Mouse (Mus musculus) heart, embryonic 14.5 days (tissue): ENCODE data around the gene Pacs2. TPM values are rescaled to one million over a fixed set of nuclear protein-coding genes. Genes with fewer than 3 reads are reported as not detected.
A peak's percentile ranks its signal among the peaks of the same experiment; 100 is the strongest.

Experiments
- ATAC-seq: fragments of 200-750 bp; cut with Nextera tagmentation; 2 replicates; pipeline ENCODE4 v1.8.0; 2017; ENCODE audit warnings: low read depth, moderate TSS enrichment; ENCODE audit not compliant: insufficient number of reproducible peaks, insufficient read depth, low FRiP score
- H3K27ac ChIP-seq, 2 experiments: fragments of 200-500 bp in 1 of 2; fragments of 300-500 bp in 1 of 2; sonication (generic) in 1 of 2; replicated peaks in 1 of 2; 2 replicates each; pipeline ENCODE4 v1.5.1; 2012 to 2014; ENCODE audit warnings: low read depth in 2 of 2, low read length in 2 of 2, control low read depth in 1 of 2, mild to moderate bottlenecking in 1 of 2, mixed read lengths in 1 of 2; ENCODE audit not compliant: control insufficient read depth in 1 of 2, insufficient read depth in 1 of 2
- H3K27me3 ChIP-seq: fragments of 300-500 bp; sonication (generic); 2 replicates; pipeline ENCODE4 v1.6.1; 2014; ENCODE audit warnings: mild to moderate bottlenecking, low read length, control low read depth; ENCODE audit not compliant: control insufficient read depth, insufficient read depth
- H3K36me3 ChIP-seq: fragments of 300-500 bp; sonication (generic); 2 replicates; pipeline ENCODE4 v1.6.1; 2014; ENCODE audit warnings: mild to moderate bottlenecking, control low read depth, low read length, mixed read lengths; ENCODE audit not compliant: control insufficient read depth, insufficient read depth
- H3K4me1 ChIP-seq, 2 experiments: fragments of 200-500 bp in 1 of 2; fragments of 300-500 bp in 1 of 2; sonication (generic) in 1 of 2; 2 replicates each; pipeline ENCODE4 v1.6.1; 2012 to 2014; ENCODE audit warnings: low read length in 2 of 2, control low read depth in 1 of 2, mixed read lengths in 1 of 2; ENCODE audit not compliant: control insufficient read depth in 2 of 2, insufficient read depth in 2 of 2
- H3K4me2 ChIP-seq: fragments of 300-500 bp; sonication (generic); 2 replicates; pipeline ENCODE4 v1.6.1; 2014; ENCODE audit warnings: mild to moderate bottlenecking, low read length
- H3K4me3 ChIP-seq, 2 experiments: fragments of 200-500 bp in 1 of 2; fragments of 300-500 bp in 1 of 2; sonication (generic) in 1 of 2; 2 replicates each; pipeline ENCODE4 v1.5.1; 2012 to 2014; ENCODE audit warnings: low read length in 2 of 2, mild to moderate bottlenecking in 2 of 2, control low read depth in 1 of 2, low read depth in 1 of 2, moderate library complexity in 1 of 2; ENCODE audit not compliant: control insufficient read depth in 1 of 2, insufficient read depth in 1 of 2
- H3K9ac ChIP-seq: fragments of 300-500 bp; sonication (generic); 2 replicates; pipeline ENCODE4 v1.6.1; 2014; ENCODE audit warnings: mild to moderate bottlenecking, low read length
- H3K9me3 ChIP-seq: fragments of 300-500 bp; sonication (generic); 2 replicates; pipeline ENCODE4 v1.6.1; 2016; ENCODE audit warnings: low read length, control low read depth; ENCODE audit not compliant: control insufficient read depth
- WGBS: fragments of 180-500 bp; shearing (Covaris S2); extraction: QIAGEN DNeasy Blood & Tissue Kit; methylation state at CpG from one replicate; pipeline ENCODE4 v1.1.7; 2014; 5-methylcytosine and 5-hydroxymethylcytosine counted together
- polyA plus RNA-seq: library from polyadenylated mRNA; unstranded; fragments of >200 nt; fragmentation: Nextera tagmentation; extraction: Ambion mirVana; gene quantifications from 2 replicates; pipeline ENCODE4 v1.2.1, GENCODE M21; 2014

The Pacs2 gene
- polyA plus RNA-seq, 1 experiment from 2014 or later = 7.6 TPM

GRCm38 (mm10) chr12:113097040-113097439 is 82.7 kb downstream of the Pacs2 start:
- Histone ChIP-seq H3K27me3 (no peaks in the 10 kb centered on the region), H3K9ac (no peak overlapping the region), H3K4me3 (no peak overlapping the region), H3K4me1 (peaks cover 26 to 32% of the 10 kb centered on the region in 2 experiments), H3K4me2 (no peak overlapping the region), H3K27ac (no peak overlapping the region), H3K36me3 (no peaks in the 10 kb centered on the region), H3K9me3 (no peaks in the 10 kb centered on the region)
- 71% methylated on average over 5 of the region's 5 CpGs for WGBS
- no peak for ATAC-seq

DNA sequence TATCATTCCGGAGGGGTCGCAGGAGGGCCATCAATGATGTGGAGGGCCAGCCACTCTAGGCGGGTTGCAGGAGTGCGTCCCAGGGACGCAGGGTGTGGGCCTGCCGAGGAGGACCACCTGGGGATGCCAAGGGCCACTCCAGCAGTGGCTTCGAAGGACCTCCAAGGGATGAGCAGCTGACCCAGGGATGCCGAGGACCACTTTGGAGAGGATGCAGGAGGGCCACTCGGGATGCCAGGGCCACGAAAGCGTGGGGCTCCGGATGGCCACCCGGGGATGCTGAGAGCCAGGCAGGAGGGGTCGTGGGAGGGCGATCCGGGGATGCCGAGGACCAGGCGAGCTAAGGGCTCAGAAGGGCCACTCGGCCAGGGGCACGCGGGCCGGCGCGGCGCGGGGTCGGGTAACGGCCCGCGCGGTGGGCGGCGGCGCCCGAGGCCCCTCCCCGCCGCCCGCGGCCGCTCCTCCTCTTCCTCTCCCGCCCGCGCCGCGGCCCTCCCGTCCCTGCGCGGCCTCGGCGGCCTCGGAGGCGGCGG is 83.5 kb downstream of the Pacs2 start, which contains the start of gene Mta1:
TSS of gene Mta1 (plus strand) at position 530 of the 533 bp plus-strand sequence.
- ATAC-seq = peak; percentile 37; the same call in 1 of the 2 replicates
- H3K9me3 ChIP-seq = no peaks in the 10 kb centered on the region
- H3K4me3 ChIP-seq = peak within 1 kb of the TSS; percentile 68 to 97
- peak within 1 kb of the TSS; percentile 89 for H3K4me2 ChIP-seq
- WGBS = under 1% methylated on average over 26 of the region's 53 CpGs
- no peaks in the 10 kb centered on the region for H3K36me3 ChIP-seq
- no peaks in the 10 kb centered on the region for H3K27me3 ChIP-seq
- H3K4me1 ChIP-seq = peaks cover 26 to 37% of the 10 kb centered on the region in 2 experiments
- peak within 1 kb of the TSS; percentile 6 to 84; a peak in 3 of 4 replicates for H3K27ac ChIP-seq
- H3K9ac ChIP-seq = peak within 1 kb of the TSS; percentile 97

GRCm38 (mm10) chr12:113098530-113099151 is 84.3 kb downstream of the Pacs2 start:
- peak overlapping the region; percentile 97 for H3K9ac ChIP-seq
- peaks cover 27 to 44% of the 10 kb centered on the region in 2 experiments for H3K4me1 ChIP-seq
- H3K27me3 ChIP-seq = no peaks in the 10 kb centered on the region
- H3K4me3 ChIP-seq = peak overlapping the region; percentile 68 to 97
- H3K36me3 ChIP-seq = 0 out of 2 replicates have a peak, but pooled peaks cover 3% of the 10 kb centered on the region
- peak overlapping the region in 1 of 2 experiments; percentile 84; a peak in 2 of 4 replicates for H3K27ac ChIP-seq
- H3K9me3 ChIP-seq = no peaks in the 10 kb centered on the region
- peak overlapping the region; percentile 89 for H3K4me2 ChIP-seq
- under 1% methylated on average over 49 of the region's 60 CpGs for WGBS
- peak; percentile 8; the same call in 1 of the 2 replicates for ATAC-seq

- Histone ChIP-seq H3K4me3 (peak overlapping the region; percentile 68 to 97), H3K27me3 (no peaks in the 10 kb centered on the region), H3K27ac (peak overlapping the region in 1 of 2 experiments; percentile 84; a peak in 2 of 4 replicates), H3K9me3 (no peaks in the 10 kb centered on the region), H3K4me1 (peaks cover 30 to 49% of the 10 kb centered on the region in 2 experiments), H3K9ac (peak overlapping the region; percentile 97), H3K36me3 (0 out of 2 replicates have a peak, but pooled peaks cover 3% of the 10 kb centered on the region), H3K4me2 (peak overlapping the region; percentile 89)
- ATAC-seq = no peak
- 33% methylated on average over 6 of the region's 6 CpGs for WGBS
These were observed 85.3 kb downstream of the Pacs2 start for GRCm38 (mm10) chr12:113099470-113100237.

DNA sequence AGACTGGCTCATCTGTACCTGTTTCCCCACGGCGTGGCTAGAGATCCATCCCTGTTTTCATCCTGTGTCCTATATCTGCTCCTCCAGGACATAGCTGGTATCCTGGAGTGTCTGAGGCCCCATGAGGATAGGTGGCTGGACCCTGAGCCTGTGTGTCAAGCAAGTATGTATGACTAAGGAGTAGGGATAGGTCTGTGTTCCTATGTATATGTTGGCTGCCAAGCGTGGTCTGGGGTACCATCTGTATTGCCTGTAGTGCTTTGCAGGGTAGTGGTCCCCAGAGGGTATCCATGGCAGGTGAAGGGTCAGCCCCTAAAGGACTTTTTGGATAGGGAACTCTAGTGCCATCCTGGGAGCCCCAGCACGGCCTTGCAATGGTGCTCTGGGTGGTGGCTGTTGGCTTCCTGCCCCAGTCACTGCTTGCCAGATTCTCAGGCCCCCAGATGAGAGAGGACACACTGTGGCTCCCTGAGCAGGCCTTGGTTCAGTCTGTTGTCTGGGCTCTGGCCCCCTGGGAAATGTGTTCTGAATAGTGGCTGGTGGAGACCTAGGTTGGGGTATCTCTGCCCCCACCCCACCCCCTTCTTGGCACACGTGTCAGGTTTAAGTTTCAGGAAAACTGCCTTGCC is 86.3 kb downstream of the Pacs2 start:
- H3K36me3 ChIP-seq = 0 out of 2 replicates have a peak, but pooled peaks cover 3% of the 10 kb centered on the region
- peak overlapping the region; percentile 97; the same call in 1 of the 2 replicates for H3K9ac ChIP-seq
- 68% methylated on average over 5 of the region's 5 CpGs for WGBS
- peaks cover 30 to 49% of the 10 kb centered on the region in 2 experiments for H3K4me1 ChIP-seq
- no peak for ATAC-seq
- H3K27me3 ChIP-seq = no peaks in the 10 kb centered on the region
- peak overlapping the region in 1 of 2 experiments; percentile 43; a peak in 2 of 4 replicates for H3K27ac ChIP-seq
- H3K4me2 ChIP-seq = no peak overlapping the region; the same call in 1 of the 2 replicates
- no peak overlapping the region for H3K4me3 ChIP-seq
- H3K9me3 ChIP-seq = no peaks in the 10 kb centered on the region

DNA sequence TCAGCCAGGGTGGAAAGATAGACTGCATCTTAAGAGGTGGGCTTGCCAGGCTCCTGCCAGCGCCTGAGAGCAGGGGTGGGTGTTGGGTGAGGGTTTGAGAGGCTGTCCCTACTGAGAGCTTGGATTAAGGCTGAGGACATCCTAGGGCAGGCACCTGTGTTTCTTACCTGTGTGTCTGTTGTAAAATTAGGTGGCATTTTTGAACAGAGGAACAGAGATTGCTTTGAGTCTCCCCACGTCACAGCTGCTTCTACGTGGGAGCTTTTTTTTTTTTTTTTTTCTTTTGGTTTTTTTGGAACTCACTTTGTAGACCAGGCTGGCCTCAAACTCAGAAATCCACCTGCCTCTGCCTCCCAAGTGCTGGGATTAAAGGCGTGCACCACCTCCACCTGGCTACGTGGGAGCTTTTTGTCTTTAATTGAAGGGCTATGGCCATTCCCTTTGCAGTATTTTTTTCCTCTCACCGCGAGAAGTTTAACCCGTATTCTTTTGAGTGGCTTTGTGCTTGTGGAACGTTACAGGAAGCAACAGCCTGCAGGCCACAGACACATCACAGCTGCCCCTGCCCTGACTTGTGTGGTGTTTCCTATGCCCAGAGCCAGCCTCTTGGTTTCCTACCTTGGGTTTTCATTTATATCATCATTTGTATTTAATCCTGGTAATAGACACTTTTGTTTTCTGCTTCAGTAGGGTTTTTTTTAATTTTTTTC is 87.1 kb downstream of the Pacs2 start:
- 78% methylated on average over 9 of the region's 9 CpGs for WGBS
- H3K4me2 ChIP-seq = no peak overlapping the region
- no peaks in the 10 kb centered on the region for H3K9me3 ChIP-seq
- no peak overlapping the region for H3K4me3 ChIP-seq
- H3K27me3 ChIP-seq = no peaks in the 10 kb centered on the region
- 0 out of 2 replicates have a peak, but pooled peaks cover 3% of the 10 kb centered on the region for H3K36me3 ChIP-seq
- no peak overlapping the region for H3K9ac ChIP-seq
- peaks cover 30 to 49% of the 10 kb centered on the region in 2 experiments for H3K4me1 ChIP-seq
- peak overlapping the region in 1 of 2 experiments; percentile 43; a peak in 2 of 4 replicates for H3K27ac ChIP-seq
- ATAC-seq = no peak
